Mouse (Mus musculus): ENCODE measurements around the gene Trpm5. TPM values are rescaled to one million over a fixed set of nuclear protein-coding genes. Genes with fewer than 3 reads are reported as not detected.
A peak's percentile ranks its signal among the peaks of the same experiment; 100 is the strongest.

Gene Trpm5
- polyA plus RNA-seq, 1 experiment from 2014 or later: 0.73 TPM

DNA sequence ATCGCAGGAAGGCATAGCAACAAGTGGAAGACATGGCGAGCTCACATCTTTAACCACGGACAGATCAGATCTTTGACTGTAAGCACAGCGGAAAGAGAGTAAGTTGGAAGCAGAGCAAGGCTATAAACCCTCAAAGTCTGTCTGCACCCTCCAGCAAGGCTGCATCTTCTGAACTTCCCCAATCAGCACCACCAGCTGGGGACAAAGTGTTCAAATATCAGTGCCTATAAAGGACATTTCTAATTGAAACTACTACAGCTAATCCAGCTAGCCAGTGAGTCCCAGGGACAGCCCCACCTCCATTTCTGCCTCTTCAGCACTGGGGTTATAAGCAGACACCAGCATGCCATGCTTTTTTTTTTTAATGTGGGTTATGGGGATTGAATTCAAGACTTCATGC lies 57.1 kb downstream of the Trpm5 start:
- Histone ChIP-seq H3K4me1 (replicated peaks) (peaks cover 18% of the 10 kb centered on the region), H3K4me2 (no peak overlapping the region), H3K9me3 (replicated peaks) (no peaks in the 10 kb centered on the region), H3K9ac (no peak overlapping the region), H3K4me3 (replicated peaks) (no peak overlapping the region), H3K27ac (no peak overlapping the region), H3K27me3 (no peaks in the 10 kb centered on the region), H3K36me3 (no peaks in the 10 kb centered on the region)
- 60% methylated on average over 4 of the region's 4 CpGs for WGBS (ENCODE audit: insufficient replicate concordance)
- ATAC-seq (ENCODE audit: low read depth): no peak
- DNase-seq: no peak

DNA sequence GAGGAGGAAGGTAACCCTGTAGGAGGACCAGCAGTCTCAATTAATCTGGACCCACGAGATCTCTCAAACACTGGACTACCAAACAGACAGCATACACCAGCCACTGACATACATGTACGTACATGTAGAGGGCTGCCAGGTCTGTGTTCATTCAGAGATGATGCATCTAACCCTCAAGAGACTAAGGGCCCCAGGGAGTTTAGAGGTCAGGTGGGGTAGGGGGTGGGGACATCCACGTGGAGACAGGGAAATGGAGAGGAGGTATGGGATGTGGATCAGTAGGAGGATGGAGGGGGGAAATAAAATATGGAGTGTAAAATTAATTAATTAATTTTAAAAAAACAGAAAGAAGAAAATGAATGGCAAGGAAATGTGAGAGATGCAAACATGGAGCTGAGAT lies 57.7 kb downstream of the Trpm5 start:
- Histone ChIP-seq H3K36me3 (no peaks in the 10 kb centered on the region), H3K4me3 (replicated peaks) (no peak overlapping the region), H3K4me2 (no peak overlapping the region), H3K9me3 (replicated peaks) (no peaks in the 10 kb centered on the region), H3K4me1 (replicated peaks) (peaks cover 13% of the 10 kb centered on the region; the same call in 1 of the 2 replicates), H3K9ac (no peak overlapping the region), H3K27ac (no peak overlapping the region), H3K27me3 (no peaks in the 10 kb centered on the region)
- no peak for ATAC-seq (ENCODE audit: low read depth)
- no peak for DNase-seq
- WGBS (ENCODE audit: insufficient replicate concordance): 58% methylated on average over 3 of the region's 3 CpGs

DNA sequence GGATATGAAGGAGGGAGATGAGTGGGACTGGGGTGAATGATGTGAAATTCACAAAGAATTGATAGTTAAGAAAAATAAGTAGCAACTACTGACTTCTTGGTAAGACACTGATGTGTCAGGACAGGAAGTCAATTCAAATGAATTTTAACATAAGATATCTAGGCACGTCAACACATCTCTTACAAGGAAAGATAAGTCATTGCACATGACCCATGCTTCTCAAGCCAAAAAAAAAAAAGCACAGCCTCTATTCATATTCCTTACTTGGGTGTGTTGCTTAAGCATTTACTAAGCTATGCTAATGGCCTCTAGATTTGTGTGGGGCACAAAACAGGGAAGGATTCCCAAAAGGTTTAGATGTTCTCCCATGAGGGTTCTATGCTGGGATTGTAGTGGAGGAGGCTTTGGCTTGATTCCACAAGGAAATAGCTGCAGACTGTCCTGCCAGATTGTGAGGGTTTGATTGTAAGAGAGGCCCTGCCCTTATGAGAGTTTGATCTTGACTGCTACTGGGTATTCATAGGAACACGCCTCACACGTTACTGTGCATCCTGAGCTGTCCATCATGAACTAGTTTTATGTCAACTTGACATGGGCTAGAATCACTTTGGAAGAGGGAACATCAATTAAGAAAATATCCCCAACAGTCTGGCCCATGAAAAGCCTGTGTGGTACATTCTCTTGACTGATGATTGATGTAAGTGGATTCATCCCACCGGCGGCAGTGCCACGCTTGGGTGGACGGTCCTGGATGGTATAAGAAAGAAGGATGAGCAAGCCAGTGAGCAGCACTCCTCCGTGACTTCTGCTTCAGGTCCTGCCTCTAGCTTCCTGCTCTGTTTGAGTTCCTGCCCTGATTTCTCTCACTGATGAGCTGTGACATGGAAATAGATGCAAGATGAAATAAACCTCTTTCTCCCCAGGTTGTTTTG lies 59.7 kb downstream of the Trpm5 start:
- Histone ChIP-seq H3K27ac (no peak overlapping the region), H3K36me3 (no peaks in the 10 kb centered on the region), H3K27me3 (no peaks in the 10 kb centered on the region), H3K4me3 (replicated peaks) (no peak overlapping the region), H3K4me1 (replicated peaks) (no peaks in the 10 kb centered on the region; the same call in 1 of the 2 replicates), H3K9ac (no peak overlapping the region), H3K9me3 (replicated peaks) (no peaks in the 10 kb centered on the region), H3K4me2 (no peak overlapping the region)
- ATAC-seq (ENCODE audit: low read depth): no peak
- WGBS (ENCODE audit: insufficient replicate concordance): 67% methylated on average over 8 of the region's 8 CpGs
- DNase-seq: no peak

DNA sequence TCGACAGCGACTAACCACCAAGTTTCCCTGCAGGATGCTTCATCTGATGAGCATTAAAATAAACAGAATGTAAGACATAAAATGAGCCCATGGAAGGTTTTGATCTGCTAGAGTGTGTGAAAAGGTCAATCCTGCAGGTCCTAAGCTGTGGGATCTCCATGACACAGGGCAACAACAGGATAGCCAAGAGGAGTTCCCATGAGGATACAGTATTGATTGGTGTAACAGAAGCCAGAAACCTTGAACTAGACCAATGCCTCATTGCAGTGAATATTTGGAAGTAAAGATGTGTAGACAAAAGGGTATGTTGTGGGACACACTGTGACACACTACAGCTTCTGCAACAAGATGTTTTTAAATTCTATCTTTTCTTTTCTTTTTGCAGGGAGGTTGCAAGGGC lies 60.3 kb downstream of the Trpm5 start:
- DNase-seq: no peak
- no peak for ATAC-seq (ENCODE audit: low read depth)
- 75% methylated on average over 2 of the region's 2 CpGs for WGBS (ENCODE audit: insufficient replicate concordance)

DNA sequence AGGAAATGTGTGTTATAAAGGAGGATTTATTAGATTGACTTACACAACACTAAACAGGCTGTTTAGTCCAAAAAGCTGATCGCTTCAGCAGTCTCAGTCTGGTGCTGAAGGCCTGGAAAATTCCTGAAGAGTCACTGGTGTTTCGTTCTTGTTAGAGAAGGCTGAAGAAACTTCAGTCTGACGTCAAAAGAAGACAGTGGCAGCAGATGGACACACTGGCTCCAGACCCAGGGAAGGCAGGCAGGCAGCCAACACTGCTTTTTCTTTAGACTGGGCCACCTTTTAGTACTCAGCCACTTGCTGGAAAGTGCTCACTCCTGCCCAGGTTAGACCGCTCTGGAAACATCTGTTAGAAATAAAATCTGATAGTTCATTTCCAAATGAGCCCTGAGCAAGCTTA lies 60.9 kb downstream of the Trpm5 start:
- 67% methylated on average over 4 of the region's 4 CpGs for WGBS (ENCODE audit: insufficient replicate concordance)
- H3K27me3 ChIP-seq: no peaks in the 10 kb centered on the region
- DNase-seq (no peak), ATAC-seq (ENCODE audit: low read depth) (no peak)
- no peak overlapping the region for H3K9ac ChIP-seq
- no peaks in the 10 kb centered on the region for H3K4me1 ChIP-seq (replicated peaks)
- no peaks in the 10 kb centered on the region for H3K9me3 ChIP-seq (replicated peaks)
- H3K36me3 ChIP-seq: no peaks in the 10 kb centered on the region
- no peak overlapping the region for H3K4me2 ChIP-seq
- H3K4me3 ChIP-seq (replicated peaks): no peak overlapping the region
- no peak overlapping the region for H3K27ac ChIP-seq

More for the DNA sequence above, 60.3 kb downstream of the Trpm5 start:
- H3K4me3 ChIP-seq (replicated peaks): no peak overlapping the region
- no peaks in the 10 kb centered on the region for H3K27me3 ChIP-seq
- no peaks in the 10 kb centered on the region for H3K36me3 ChIP-seq
- H3K4me1 ChIP-seq (replicated peaks): no peaks in the 10 kb centered on the region; the same call in 1 of the 2 replicates
- H3K27ac ChIP-seq: no peak overlapping the region
- H3K9me3 ChIP-seq (replicated peaks): no peaks in the 10 kb centered on the region
- H3K4me2 ChIP-seq: no peak overlapping the region
- no peak overlapping the region for H3K9ac ChIP-seq

DNA sequence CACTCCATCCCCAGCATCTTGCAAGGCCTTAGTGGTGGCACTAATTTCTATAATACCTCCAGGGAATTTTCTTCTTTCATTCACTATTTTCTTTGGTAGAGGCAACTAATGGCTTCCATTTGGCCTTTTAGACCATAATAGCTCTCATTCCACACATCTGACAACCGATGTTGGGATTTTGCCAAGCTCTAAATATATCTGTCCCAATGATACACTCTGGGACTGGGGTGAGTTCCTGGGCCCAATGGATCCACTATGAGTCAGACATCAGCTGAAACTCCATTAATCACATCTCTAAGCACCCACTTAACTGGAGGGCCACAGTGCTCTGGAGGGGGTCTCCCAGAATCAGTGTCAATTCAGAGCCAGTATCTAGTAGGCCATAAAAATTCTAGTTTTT lies 62.6 kb downstream of the Trpm5 start:
- WGBS (ENCODE audit: insufficient replicate concordance): 69% methylated on average over 1 of the region's 1 CpGs
- ATAC-seq (ENCODE audit: low read depth): no peak

DNA sequence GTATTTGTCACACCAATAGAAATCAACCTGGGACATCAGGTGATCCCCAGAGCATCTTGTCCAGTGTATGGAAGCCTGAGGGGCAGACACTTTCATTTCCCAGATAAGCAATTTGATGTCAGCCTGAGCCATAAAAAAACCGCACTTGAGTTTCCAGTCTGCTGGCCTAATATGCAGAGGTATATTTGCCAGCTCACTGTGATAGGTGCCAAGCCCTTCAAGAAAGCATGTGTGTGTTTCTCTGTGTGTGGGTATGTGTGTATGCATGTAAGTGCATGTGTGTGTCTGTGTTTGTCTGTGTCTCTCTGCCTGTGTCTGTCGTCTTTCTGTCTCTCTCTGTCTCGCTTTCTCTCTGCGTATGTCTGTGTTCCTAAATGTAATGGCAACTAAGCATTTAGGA lies 67.2 kb downstream of the Trpm5 start:
- H3K9ac ChIP-seq: no peak overlapping the region
- DNase-seq (no peak), ATAC-seq (ENCODE audit: low read depth) (no peak)
- no peak overlapping the region for H3K27ac ChIP-seq
- 83% methylated on average over 4 of the region's 4 CpGs for WGBS (ENCODE audit: insufficient replicate concordance)
- no peak overlapping the region for H3K4me2 ChIP-seq
- no peak overlapping the region for H3K4me3 ChIP-seq (replicated peaks)
- H3K36me3 ChIP-seq: no peaks in the 10 kb centered on the region
- 0 out of 2 replicates have a peak, but pooled peaks cover 3% of the 10 kb centered on the region for H3K4me1 ChIP-seq (replicated peaks)
- H3K9me3 ChIP-seq (replicated peaks): no peaks in the 10 kb centered on the region
- H3K27me3 ChIP-seq: no peaks in the 10 kb centered on the region

More for the DNA sequence above, 62.6 kb downstream of the Trpm5 start:
- no peak overlapping the region for H3K4me3 ChIP-seq (replicated peaks)
- H3K27me3 ChIP-seq: no peaks in the 10 kb centered on the region
- no peak for DNase-seq
- H3K9ac ChIP-seq: no peak overlapping the region
- H3K4me2 ChIP-seq: no peak overlapping the region
- no peaks in the 10 kb centered on the region for H3K36me3 ChIP-seq
- H3K27ac ChIP-seq: no peak overlapping the region
- H3K4me1 ChIP-seq (replicated peaks): 0 out of 2 replicates have a peak, but pooled peaks cover 3% of the 10 kb centered on the region
- no peaks in the 10 kb centered on the region for H3K9me3 ChIP-seq (replicated peaks)

DNA sequence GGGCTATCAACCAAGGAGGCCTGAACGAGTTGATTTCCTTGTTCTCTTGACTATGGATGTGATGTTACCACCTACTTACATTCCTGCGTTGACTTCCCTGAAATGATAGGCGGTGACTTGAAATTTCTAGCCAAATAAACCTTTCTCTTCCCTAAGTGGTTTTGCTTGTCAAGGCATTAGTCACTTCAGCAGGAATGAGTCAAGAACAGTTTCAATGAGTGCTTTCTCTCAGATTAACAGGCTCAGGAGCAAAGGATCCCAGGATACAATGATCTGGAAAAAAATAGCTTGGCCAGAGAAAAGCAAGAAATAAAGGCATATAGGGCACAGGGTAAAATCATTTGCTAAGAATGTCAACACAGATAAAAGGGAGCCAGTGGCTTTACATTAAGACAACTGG lies 68.9 kb downstream of the Trpm5 start:
- WGBS (ENCODE audit: insufficient replicate concordance): 71% methylated on average over 3 of the region's 3 CpGs
- no peak overlapping the region for H3K4me2 ChIP-seq
- H3K27ac ChIP-seq: no peak overlapping the region
- DNase-seq (no peak), ATAC-seq (ENCODE audit: low read depth) (no peak)
- no peaks in the 10 kb centered on the region for H3K27me3 ChIP-seq
- no peak overlapping the region for H3K4me3 ChIP-seq (replicated peaks)
- peaks cover 9% of the 10 kb centered on the region; the same call in 1 of the 2 replicates for H3K4me1 ChIP-seq (replicated peaks)
- no peaks in the 10 kb centered on the region for H3K9me3 ChIP-seq (replicated peaks)
- no peaks in the 10 kb centered on the region for H3K36me3 ChIP-seq
- no peak overlapping the region for H3K9ac ChIP-seq

DNA sequence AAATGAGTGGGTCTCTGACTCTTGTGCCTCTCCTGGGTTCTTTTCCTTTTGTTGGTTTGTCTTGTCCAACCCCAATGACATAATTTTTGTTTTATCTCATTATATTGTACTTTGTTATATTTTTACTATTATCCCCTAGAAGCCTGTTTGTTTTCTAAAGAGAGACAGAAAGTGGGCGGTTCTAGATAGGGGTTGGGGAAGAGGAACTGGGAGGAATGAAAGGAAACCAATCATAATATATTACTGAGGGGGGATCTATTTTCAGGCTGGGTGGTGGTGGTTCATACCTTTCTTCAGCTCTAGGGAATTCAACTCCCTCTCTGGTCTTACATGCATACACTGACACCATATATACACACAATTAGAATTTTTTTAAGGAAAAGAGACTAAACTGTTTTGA lies 70.1 kb downstream of the Trpm5 start:
- H3K4me1 ChIP-seq (replicated peaks): peaks cover 9% of the 10 kb centered on the region; the same call in 1 of the 2 replicates
- no peaks in the 10 kb centered on the region for H3K36me3 ChIP-seq
- WGBS (ENCODE audit: insufficient replicate concordance): 47% methylated on average over 1 of the region's 1 CpGs
- no peaks in the 10 kb centered on the region for H3K9me3 ChIP-seq (replicated peaks)
- H3K4me2 ChIP-seq: no peak overlapping the region
- ATAC-seq (ENCODE audit: low read depth) (no peak), DNase-seq (no peak)
- no peak overlapping the region for H3K27ac ChIP-seq
- H3K9ac ChIP-seq: no peak overlapping the region
- no peaks in the 10 kb centered on the region for H3K27me3 ChIP-seq
- no peak overlapping the region for H3K4me3 ChIP-seq (replicated peaks)

DNA sequence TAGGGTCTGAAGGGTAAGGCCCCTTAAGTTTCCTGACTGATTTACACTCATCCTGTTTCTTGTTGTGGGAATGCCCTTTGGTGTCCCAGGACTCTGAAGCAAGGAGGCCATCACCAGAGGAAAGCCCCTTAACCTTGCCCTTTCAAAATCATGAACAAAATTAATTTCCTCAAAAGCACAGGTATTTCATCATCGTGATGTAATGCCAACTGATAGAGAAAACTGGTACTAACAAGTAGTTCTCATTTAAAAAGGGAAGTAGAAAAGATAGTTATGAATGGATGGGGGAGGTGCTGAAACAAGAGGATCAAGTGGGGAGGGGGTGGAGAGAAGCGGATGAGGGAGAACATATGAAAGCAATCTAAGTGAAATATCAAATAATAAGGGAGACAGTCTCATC lies 70.9 kb downstream of the Trpm5 start:
- H3K27me3 ChIP-seq: no peaks in the 10 kb centered on the region
- H3K9me3 ChIP-seq (replicated peaks): no peaks in the 10 kb centered on the region
- H3K4me3 ChIP-seq (replicated peaks): no peak overlapping the region
- H3K9ac ChIP-seq: no peak overlapping the region
- DNase-seq (no peak), ATAC-seq (ENCODE audit: low read depth) (no peak)
- no peak overlapping the region for H3K4me2 ChIP-seq
- no peaks in the 10 kb centered on the region for H3K36me3 ChIP-seq
- H3K4me1 ChIP-seq (replicated peaks): peaks cover 9% of the 10 kb centered on the region; the same call in 1 of the 2 replicates
- H3K27ac ChIP-seq: no peak overlapping the region
- 67% methylated on average over 2 of the region's 2 CpGs for WGBS (ENCODE audit: insufficient replicate concordance)

DNA sequence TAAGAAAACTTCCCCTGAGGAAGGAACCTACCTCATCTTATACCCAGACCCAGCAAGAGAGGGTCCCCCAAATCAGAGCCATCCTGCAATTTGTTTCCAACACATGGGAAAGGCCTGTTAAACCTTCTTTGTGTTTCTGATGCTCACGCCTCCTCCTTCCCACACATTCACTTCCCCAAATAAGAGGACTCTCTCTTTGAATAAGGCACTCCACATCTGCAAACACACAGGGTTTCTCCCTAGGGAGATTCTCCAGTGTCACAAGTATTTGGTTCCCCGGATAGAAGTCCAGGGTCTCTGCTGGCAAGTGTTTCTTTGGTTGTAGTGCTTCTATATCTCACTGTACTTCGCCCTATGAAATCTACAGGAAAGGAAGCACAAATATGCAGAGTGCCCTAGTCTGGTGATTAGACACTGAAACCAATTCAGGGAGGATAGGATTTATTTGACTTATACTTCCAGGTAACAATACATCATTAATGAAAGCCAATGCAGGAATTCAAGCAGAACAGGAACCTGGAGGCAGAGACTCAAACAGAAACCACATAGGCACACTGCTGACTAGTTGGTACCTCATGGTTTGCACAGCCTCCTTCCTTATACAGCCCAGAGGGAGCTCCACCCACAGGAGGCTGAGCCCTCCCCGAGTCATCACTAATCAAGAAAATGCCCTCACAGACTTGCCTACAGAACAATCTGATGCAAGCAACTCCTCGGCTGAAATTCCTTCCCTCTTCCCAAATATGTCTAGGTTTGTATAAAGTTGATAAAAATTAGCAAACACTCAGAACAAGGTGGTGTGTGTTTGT lies 72.9 kb downstream of the Trpm5 start:
- H3K36me3 ChIP-seq: no peaks in the 10 kb centered on the region
- no peaks in the 10 kb centered on the region for H3K9me3 ChIP-seq (replicated peaks)
- no peaks in the 10 kb centered on the region for H3K27me3 ChIP-seq
- peaks cover 11% of the 10 kb centered on the region for H3K4me1 ChIP-seq (replicated peaks)
- H3K27ac ChIP-seq: no peak overlapping the region
- ATAC-seq (ENCODE audit: low read depth): peak; percentile 59
- H3K4me3 ChIP-seq (replicated peaks): no peak overlapping the region
- H3K9ac ChIP-seq: no peak overlapping the region
- 42% methylated on average over 5 of the region's 5 CpGs for WGBS (ENCODE audit: insufficient replicate concordance)
- H3K4me2 ChIP-seq: no peak overlapping the region
- DNase-seq: no peak
